Mouse (Mus musculus) heart, postnatal 36 days (tissue): ENCODE results near the gene Tbc1d8. TPM values are rescaled to one million over a fixed set of nuclear protein-coding genes. Genes with fewer than 3 reads are reported as not detected.

Experiments used
- DNase-seq, 2 experiments: peaks; one replicate each; pipeline ENCODE4 v3.0.0; 2021 to 2022
- intact Hi-C: fragments of 180-260 bp; cut with DNase I; formaldehyde crosslinking; loops from one replicate; pipeline ENCODE4 v1.15.1; 2025
- total RNA-seq, 2 experiments: library from RNA; stranded (reverse); gene quantifications; 2 replicates each; pipeline ENCODE4 v1.2.3; 2021

The Tbc1d8 gene
- total RNA-seq, 2 experiments from 2014 or later = 5.5 to 6.5 TPM

- DNase-seq = no peak
- intact Hi-C loops = loop anchor here (5.0 kb wide), 1 partner anchor 94 kb away; no protein-coding TSS in a partner anchor
These were observed 70.4 kb downstream of the Tbc1d8 start for GRCm38 (mm10) chr1:39408123-39408522.

- no peak for DNase-seq
- intact Hi-C loops = loop anchor here (5.0 kb wide), 1 partner anchor 95 kb away; no protein-coding TSS in a partner anchor
These were observed 71.4 kb downstream of the Tbc1d8 start for GRCm38 (mm10) chr1:39407108-39407507.

- intact Hi-C loops = no loop called here
- DNase-seq = no peak
These were observed 78.4 kb downstream of the Tbc1d8 start for GRCm38 (mm10) chr1:39400173-39400572.

GRCm38 (mm10) chr1:39399228-39399627, 79.3 kb downstream of the Tbc1d8 start:
- peak; percentile 22 to 45 for DNase-seq
- intact Hi-C loops = no loop called here

- no peak for DNase-seq
- intact Hi-C loops = no loop called here
These were observed 80.3 kb downstream of the Tbc1d8 start for GRCm38 (mm10) chr1:39398284-39398683.

- intact Hi-C loops = no loop called here
- no peak for DNase-seq
These were observed 82.2 kb downstream of the Tbc1d8 start for GRCm38 (mm10) chr1:39396347-39396746.

GRCm38 (mm10) chr1:39394650-39395049, 83.9 kb downstream of the Tbc1d8 start:
- DNase-seq = no peak
- intact Hi-C loops = loop anchor here (5.0 kb wide), 1 partner anchor 83 kb away; the partner anchor contains the start of gene Tbc1d8

GRCm38 (mm10) chr1:39394096-39394495, 84.5 kb downstream of the Tbc1d8 start:
- intact Hi-C loops = loop anchor here (5.0 kb wide), 1 partner anchor 83 kb away; the partner anchor contains the start of gene Tbc1d8
- DNase-seq = peak; percentile 44 to 53

- intact Hi-C loops = loop anchor here (5.0 kb wide), 1 partner anchor 84 kb away; the partner anchor contains the start of gene Tbc1d8
- no peak for DNase-seq
These were observed 85.2 kb downstream of the Tbc1d8 start for GRCm38 (mm10) chr1:39393217-39393867.

- intact Hi-C loops = loop anchor here (1.0 to 5.0 kb wide), 3 partner anchors 85 to 130 kb away; partner anchors contain the start of gene Tbc1d8
- peak; percentile 80 to 84 for DNase-seq
These were observed 86.4 kb downstream of the Tbc1d8 start for GRCm38 (mm10) chr1:39392189-39392588.

- intact Hi-C loops = loop anchor here (1.0 to 5.0 kb wide), 3 partner anchors 86 to 131 kb away; partner anchors contain the start of gene Tbc1d8
- DNase-seq = no peak
These were observed 86.9 kb downstream of the Tbc1d8 start for GRCm38 (mm10) chr1:39391652-39392051.

- DNase-seq = no peak
- intact Hi-C loops = no loop called here
These were observed 89.2 kb downstream of the Tbc1d8 start for GRCm38 (mm10) chr1:39389338-39389737.

- intact Hi-C loops = no loop called here
- no peak for DNase-seq
These were observed 90.4 kb downstream of the Tbc1d8 start for GRCm38 (mm10) chr1:39388163-39388562.

- intact Hi-C loops = no loop called here
- peak; percentile 31 to 34 for DNase-seq
These were observed 91.1 kb downstream of the Tbc1d8 start for GRCm38 (mm10) chr1:39387497-39387896.

GRCm38 (mm10) chr1:39386456-39386855, 92.1 kb downstream of the Tbc1d8 start:
- intact Hi-C loops = no loop called here
- no peak for DNase-seq

- intact Hi-C loops = no loop called here
- DNase-seq = no peak
These were observed 93.6 kb downstream of the Tbc1d8 start for GRCm38 (mm10) chr1:39384914-39385313.

- no peak for DNase-seq
- intact Hi-C loops = no loop called here
These were observed 97.5 kb downstream of the Tbc1d8 start for GRCm38 (mm10) chr1:39381017-39381416.

GRCm38 (mm10) chr1:39379021-39379420, 99.5 kb downstream of the Tbc1d8 start:
- intact Hi-C loops = no loop called here
- no peak for DNase-seq

- intact Hi-C loops = no loop called here
- no peak for DNase-seq
These were observed 100.0 kb downstream of the Tbc1d8 start for GRCm38 (mm10) chr1:39378540-39378939.

- intact Hi-C loops = no loop called here
- DNase-seq = no peak
These were observed 101.8 kb downstream of the Tbc1d8 start for GRCm38 (mm10) chr1:39376726-39377240.

- intact Hi-C loops = no loop called here
These were observed 102.4 kb downstream of the Tbc1d8 start for GRCm38 (mm10) chr1:39376121-39376520.

GRCm38 (mm10) chr1:39374231-39374809, 104.2 kb downstream of the Tbc1d8 start:
- no peak for DNase-seq
- intact Hi-C loops = no loop called here

More at GRCm38 (mm10) chr1:39376121-39376520, 102.4 kb downstream of the Tbc1d8 start:
- no peak for DNase-seq
